Mouse (Mus musculus): Measurements from ENCODE around the gene Car1. TPM values are rescaled to one million over a fixed set of nuclear protein-coding genes. Genes with fewer than 3 reads are reported as not detected.
"Not testable (repeated sequence)": the region's sequence is repeated elsewhere in the genome, so short reads cannot be mapped to it uniquely, and the experiment has no call there.

Car1 gene
- total RNA-seq (2015) (41.5 and 80.5 TPM in 2 replicates), total RNA-seq (2017) (14.1 and 31.5 TPM in 2 replicates)

GRCm38 (mm10) chr3:14808211-14808610 lies at the start of gene Car1:
Gene Car1, minus strand, starts transcription at chr3:14808368.
- ATAC-seq (ENCODE audit: poor library complexity, severe bottlenecking): 0 out of 2 replicates have a peak, but pooled peaks have one; percentile 18

- no peak for ATAC-seq (ENCODE audit: poor library complexity, severe bottlenecking)
Measured at GRCm38 (mm10) chr3:14857874-14858273, 49.7 kb upstream of the Car1 start.

- ATAC-seq (ENCODE audit: poor library complexity, severe bottlenecking): no peak
Measured at GRCm38 (mm10) chr3:14854446-14854845, 46.3 kb upstream of the Car1 start.

GRCm38 (mm10) chr3:14853966-14854365 lies 45.8 kb upstream of the Car1 start:
- ATAC-seq (ENCODE audit: poor library complexity, severe bottlenecking): no peak

- ATAC-seq (ENCODE audit: poor library complexity, severe bottlenecking): no peak
Measured at GRCm38 (mm10) chr3:14848587-14849254, 40.6 kb upstream of the Car1 start.

- ATAC-seq (ENCODE audit: poor library complexity, severe bottlenecking): no peak
Measured at GRCm38 (mm10) chr3:14839466-14840118, 31.4 kb upstream of the Car1 start.

GRCm38 (mm10) chr3:14838936-14839335 lies 30.8 kb upstream of the Car1 start:
- no peak for ATAC-seq (ENCODE audit: poor library complexity, severe bottlenecking)

- no peak for ATAC-seq (ENCODE audit: poor library complexity, severe bottlenecking)
Measured at GRCm38 (mm10) chr3:14832766-14833165, 24.6 kb upstream of the Car1 start.

- ATAC-seq (ENCODE audit: poor library complexity, severe bottlenecking): no peak
Measured at GRCm38 (mm10) chr3:14831219-14831835, 23.2 kb upstream of the Car1 start.

- no peak for ATAC-seq (ENCODE audit: poor library complexity, severe bottlenecking)
Measured at GRCm38 (mm10) chr3:14828896-14829295, 20.7 kb upstream of the Car1 start.

- no peak for ATAC-seq (ENCODE audit: poor library complexity, severe bottlenecking)
Measured at GRCm38 (mm10) chr3:14819844-14820504, 11.8 kb upstream of the Car1 start.

- not testable (repeated sequence) for ATAC-seq (ENCODE audit: poor library complexity, severe bottlenecking)
Measured at GRCm38 (mm10) chr3:14815396-14815795, 7.2 kb upstream of the Car1 start.

- ATAC-seq (ENCODE audit: poor library complexity, severe bottlenecking): no peak
Measured at GRCm38 (mm10) chr3:14806702-14807101, 1.5 kb downstream of the Car1 start.

- no peak for ATAC-seq (ENCODE audit: poor library complexity, severe bottlenecking)
Measured at GRCm38 (mm10) chr3:14805962-14806361, 2.2 kb downstream of the Car1 start.

- no peak for ATAC-seq (ENCODE audit: poor library complexity, severe bottlenecking)
Measured at GRCm38 (mm10) chr3:14804906-14805305, 3.3 kb downstream of the Car1 start.

GRCm38 (mm10) chr3:14797069-14797468 lies 11.1 kb downstream of the Car1 start:
- ATAC-seq (ENCODE audit: poor library complexity, severe bottlenecking): no peak

- no peak for ATAC-seq (ENCODE audit: poor library complexity, severe bottlenecking)
Measured at GRCm38 (mm10) chr3:14795292-14796020, 12.7 kb downstream of the Car1 start.

- no peak for ATAC-seq (ENCODE audit: poor library complexity, severe bottlenecking)
Measured at GRCm38 (mm10) chr3:14792032-14792431, 16.1 kb downstream of the Car1 start.

GRCm38 (mm10) chr3:14787607-14788006 lies 20.6 kb downstream of the Car1 start:
- ATAC-seq (ENCODE audit: poor library complexity, severe bottlenecking): no peak

GRCm38 (mm10) chr3:14787136-14787535 lies 21.0 kb downstream of the Car1 start:
- ATAC-seq (ENCODE audit: poor library complexity, severe bottlenecking): no peak
